Mouse (Mus musculus) G1E (cell line): ENCODE data around the gene Fgd5. TPM values are rescaled to one million over a fixed set of nuclear protein-coding genes. Genes with fewer than 3 reads are reported as not detected.
"Not testable (repeated sequence)": the region's sequence is repeated elsewhere in the genome, so short reads cannot be mapped to it uniquely, and the experiment has no call there.

Experiments used
- ATAC-seq: 2 replicates; pipeline ENCODE4 v1.8.0; 2016; ENCODE audit warnings: mild to moderate bottlenecking; ENCODE audit not compliant: insufficient number of reproducible peaks, poor library complexity, low FRiP score, severe bottlenecking; ENCODE audit errors: extremely low read depth
- DNase-seq: peaks from one replicate; pipeline ENCODE4 v3.0.0; 2012; ENCODE audit warnings: low spot score
- H3K27me3 ChIP-seq: 2 replicates; pipeline ENCODE4 v1.6.1; 2012; ENCODE audit warnings: mild to moderate bottlenecking, low read length, inconsistent platforms; ENCODE audit not compliant: insufficient read depth
- H3K36me3 ChIP-seq: replicated peaks from 2 replicates; pipeline ENCODE3; 2012; ENCODE audit warnings: mild to moderate bottlenecking, inconsistent platforms
- H3K4me1 ChIP-seq: 2 replicates; pipeline ENCODE4 v1.6.1; 2012; ENCODE audit warnings: low read depth, low read length, inconsistent platforms, mixed read lengths; ENCODE audit not compliant: insufficient read depth
- H3K4me3 ChIP-seq: 2 replicates; pipeline ENCODE4 v1.5.1; 2012; ENCODE audit warnings: low read depth, mild to moderate bottlenecking, inconsistent platforms, low read length, moderate library complexity, mixed read lengths
- H3K9me3 ChIP-seq: replicated peaks from 2 replicates; pipeline ENCODE4 v1.6.1; 2012; ENCODE audit warnings: inconsistent platforms
- CTCF ChIP-seq: IDR thresholded peaks from 2 replicates; pipeline ENCODE4 v1.5.1; 2012; ENCODE audit warnings: low read depth, low read length, inconsistent platforms, mixed read lengths
- GATA1 ChIP-seq: IDR thresholded peaks from 2 replicates; pipeline ENCODE4 v1.6.1; 2012; ENCODE audit warnings: borderline replicate concordance, low read length, inconsistent platforms, mixed read lengths
- GATA2 ChIP-seq: IDR thresholded peaks from 2 replicates; pipeline ENCODE4 v1.6.1; 2012; ENCODE audit warnings: low read depth, low read length, inconsistent platforms, borderline replicate concordance
- POLR2AphosphoS5 ChIP-seq: IDR thresholded peaks from 2 replicates; pipeline ENCODE4 v1.6.1; 2012; ENCODE audit warnings: low read depth, low read length, inconsistent platforms; ENCODE audit not compliant: insufficient replicate concordance
- TAL1 ChIP-seq: conservative IDR thresholded peaks from 2 replicates; pipeline ENCODE4 v1.6.1; 2012; ENCODE audit warnings: low read depth, low read length, inconsistent platforms, mixed read lengths
- polyA plus RNA-seq: library from polyadenylated mRNA; stranded (reverse); fragments of >175 nt; gene quantifications from 2 replicates; pipeline ENCODE4 v1.2.3, GENCODE M21; 2012
- total RNA-seq, 2 experiments: library from RNA; stranded (forward) in 1 of 2; stranded (reverse) in 1 of 2; fragments of 200-1000 nt in 1 of 2; fragments of >200 nt in 1 of 2; fragmentation: Nextera tagmentation in 1 of 2; gene quantifications; 2 replicates each; pipeline ENCODE4 v1.2.3; 2014 to 2017

Fgd5 gene
- total RNA-seq (2014; fragmentation: Nextera tagmentation) (0.68 and 5.2 TPM in 2 replicates), total RNA-seq (2017) (0.05 and 0.06 TPM in 2 replicates), polyA plus RNA-seq (0.01 TPM in 1 of 2 replicates, not detected in the other)

DNA sequence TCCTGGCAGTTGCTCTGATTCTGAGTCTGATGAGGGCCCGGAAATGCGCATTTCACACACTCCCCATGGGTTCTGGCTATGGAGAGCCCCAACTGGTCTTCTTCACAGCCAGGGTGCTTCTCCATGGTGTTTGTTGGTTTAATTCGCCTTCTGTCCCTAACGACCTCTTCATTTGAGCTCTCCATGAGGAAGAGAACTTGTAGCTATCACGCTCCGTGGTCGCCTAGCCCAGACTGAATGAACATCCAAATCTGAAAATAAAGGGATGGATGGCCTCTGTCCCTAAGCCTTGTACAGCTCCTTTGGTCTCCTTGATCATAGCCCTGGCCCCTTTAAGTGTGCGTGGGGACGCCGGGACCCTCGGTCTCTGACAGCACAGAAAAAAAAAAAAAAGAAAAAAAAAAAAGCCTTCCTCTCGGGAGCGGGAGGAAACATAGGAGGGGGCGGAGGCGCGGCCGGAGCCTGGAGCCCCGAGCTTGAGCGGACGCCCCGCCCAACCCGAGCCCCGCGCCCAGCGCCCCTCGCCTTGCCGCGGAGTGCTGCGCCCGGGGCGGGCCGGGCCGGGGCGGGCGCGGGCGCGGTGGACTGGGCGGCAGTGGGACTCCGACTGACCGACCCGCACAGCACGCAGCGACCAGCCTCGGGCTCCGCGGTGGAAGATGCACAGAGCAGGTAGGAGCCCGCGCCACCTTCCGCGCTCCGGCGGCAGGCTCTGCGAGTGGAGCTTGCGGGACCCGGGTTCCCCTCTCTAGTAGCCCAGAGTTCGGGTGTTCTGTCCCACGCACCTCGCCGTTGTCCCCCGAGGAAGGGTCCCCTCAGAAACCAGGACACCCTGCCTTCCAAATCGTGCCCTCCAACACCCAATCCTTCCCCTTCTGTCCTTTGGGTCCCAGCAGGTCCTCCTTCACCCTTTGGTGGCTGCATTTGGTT, at the start of gene Fgd5:
Gene Fgd5, plus strand, starts transcription at position 508 of the 930 bp plus-strand sequence.
- TF ChIP-seq TAL1 = no peak
- TF ChIP-seq GATA1 = no peak
- TF ChIP-seq GATA2 = no peak
- TF ChIP-seq CTCF = no peak
- no peak for TF ChIP-seq POLR2AphosphoS5
- Histone ChIP-seq H3K9me3 (no peaks in the 10 kb centered on the region), H3K4me3 (no peak within 1 kb of the TSS), H3K36me3 (no peaks in the 10 kb centered on the region), H3K27me3 (peaks cover 15% of the 10 kb centered on the region), H3K4me1 (no peaks in the 10 kb centered on the region)
- DNase-seq (no peak), ATAC-seq (no peak)

DNA sequence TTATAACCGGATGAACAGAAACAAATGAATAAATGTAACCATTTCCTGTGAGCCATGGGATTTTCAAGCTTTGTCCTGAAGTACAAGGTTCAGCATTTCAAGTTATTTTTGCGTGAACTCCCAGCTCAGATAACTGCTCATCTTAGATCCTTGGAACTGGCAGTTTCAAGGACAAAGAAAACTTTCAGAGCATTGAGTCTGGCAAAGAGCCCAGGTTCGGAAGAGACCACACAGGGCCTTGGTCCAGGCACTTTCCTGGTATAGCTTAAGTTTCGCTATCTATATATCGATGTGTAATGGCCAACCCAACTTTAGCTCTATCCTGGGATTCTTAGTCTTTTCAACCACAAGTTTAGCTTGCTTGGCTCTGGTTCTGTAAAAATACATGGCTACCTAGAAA, 47.4 kb upstream of the Fgd5 start:
- no peak for TF ChIP-seq POLR2AphosphoS5
- no peak for TF ChIP-seq CTCF
- TF ChIP-seq GATA2 = no peak
- no peak for TF ChIP-seq GATA1
- TF ChIP-seq TAL1 = no peak
- no peak for DNase-seq
- Histone ChIP-seq H3K4me3 (no peak overlapping the region), H3K4me1 (no peaks in the 10 kb centered on the region), H3K27me3 (peaks cover 12% of the 10 kb centered on the region), H3K36me3 (no peaks in the 10 kb centered on the region), H3K9me3 (no peaks in the 10 kb centered on the region)
- ATAC-seq = no peak

DNA sequence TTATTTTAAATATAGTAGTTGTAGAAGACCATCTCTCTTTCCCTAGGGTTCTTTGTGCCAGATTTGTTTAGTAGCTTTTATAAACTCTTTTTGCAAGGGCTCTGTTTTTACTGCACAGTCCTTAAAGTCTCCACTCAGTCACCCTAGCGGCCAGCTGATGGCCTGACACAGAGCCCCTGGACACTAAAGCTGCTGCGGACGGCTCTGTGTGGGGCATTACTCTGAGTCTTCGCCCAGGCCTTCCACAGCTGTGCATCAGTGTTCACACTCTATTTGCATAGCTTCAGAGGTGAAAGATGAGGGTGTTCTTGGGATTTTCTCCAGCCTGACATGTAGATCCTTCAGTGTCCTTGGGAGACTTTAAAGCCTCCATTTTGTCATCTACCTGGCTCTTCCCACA, 40.2 kb upstream of the Fgd5 start:
- DNase-seq (no peak), ATAC-seq (no peak)
- H3K9me3 ChIP-seq = no peaks in the 10 kb centered on the region
- peaks cover 23% of the 10 kb centered on the region for H3K27me3 ChIP-seq
- TF ChIP-seq GATA1 (no peak), GATA2 (no peak), TAL1 (no peak), CTCF (no peak), POLR2AphosphoS5 (no peak)
- no peaks in the 10 kb centered on the region for H3K4me1 ChIP-seq
- H3K36me3 ChIP-seq = no peaks in the 10 kb centered on the region
- H3K4me3 ChIP-seq = no peak overlapping the region

DNA sequence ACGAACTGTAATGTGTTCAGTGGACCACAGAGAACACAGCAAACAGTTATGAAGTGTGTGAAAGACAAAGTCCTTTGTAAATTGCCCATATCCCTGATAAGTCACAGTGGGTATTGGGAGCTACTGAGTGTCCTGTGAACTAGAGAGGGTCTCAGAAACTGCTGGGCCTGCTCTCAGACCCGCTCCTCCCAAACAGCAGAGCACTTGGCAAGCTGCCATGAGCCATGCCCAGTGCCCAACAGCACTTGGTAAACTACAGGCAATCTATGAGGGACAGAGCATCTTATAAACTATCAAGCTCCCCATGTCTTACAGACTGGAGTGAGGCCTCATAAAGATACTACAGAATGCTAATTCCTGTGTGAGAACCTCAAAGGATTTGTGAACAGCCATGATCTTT, 30.3 kb upstream of the Fgd5 start:
- H3K9me3 ChIP-seq = no peaks in the 10 kb centered on the region
- no peak overlapping the region for H3K4me3 ChIP-seq
- no peak for ATAC-seq
- H3K27me3 ChIP-seq = no peaks in the 10 kb centered on the region; the same call in 1 of the 2 replicates
- no peaks in the 10 kb centered on the region for H3K36me3 ChIP-seq
- no peak for DNase-seq
- H3K4me1 ChIP-seq = no peaks in the 10 kb centered on the region
- TF ChIP-seq TAL1 (no peak), CTCF (no peak), GATA2 (no peak), POLR2AphosphoS5 (no peak), GATA1 (no peak)

DNA sequence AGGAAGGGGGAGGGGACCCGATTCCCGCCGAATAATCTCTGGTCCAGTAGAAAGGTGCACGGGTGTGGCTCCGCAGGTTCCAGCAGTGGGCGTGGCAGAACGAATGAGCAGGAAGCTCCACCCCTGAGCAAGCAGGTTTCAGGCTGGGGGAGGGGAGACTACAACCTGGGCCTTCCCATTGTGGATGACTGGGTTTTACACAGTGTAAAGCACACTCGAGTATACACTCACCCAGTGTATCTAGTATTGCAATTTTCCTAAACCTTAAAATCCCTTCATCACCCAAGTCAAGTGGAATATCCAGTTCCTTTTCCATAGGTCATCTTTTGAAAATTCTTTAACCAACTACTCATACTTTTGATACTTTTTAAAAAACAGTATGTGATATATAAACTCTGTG, 20.7 kb upstream of the Fgd5 start:
- H3K27me3 ChIP-seq, H3K4me1 ChIP-seq, H3K9me3 ChIP-seq, DNase-seq, H3K4me3 ChIP-seq, ATAC-seq, H3K36me3 ChIP-seq: not testable (repeated sequence)

DNA sequence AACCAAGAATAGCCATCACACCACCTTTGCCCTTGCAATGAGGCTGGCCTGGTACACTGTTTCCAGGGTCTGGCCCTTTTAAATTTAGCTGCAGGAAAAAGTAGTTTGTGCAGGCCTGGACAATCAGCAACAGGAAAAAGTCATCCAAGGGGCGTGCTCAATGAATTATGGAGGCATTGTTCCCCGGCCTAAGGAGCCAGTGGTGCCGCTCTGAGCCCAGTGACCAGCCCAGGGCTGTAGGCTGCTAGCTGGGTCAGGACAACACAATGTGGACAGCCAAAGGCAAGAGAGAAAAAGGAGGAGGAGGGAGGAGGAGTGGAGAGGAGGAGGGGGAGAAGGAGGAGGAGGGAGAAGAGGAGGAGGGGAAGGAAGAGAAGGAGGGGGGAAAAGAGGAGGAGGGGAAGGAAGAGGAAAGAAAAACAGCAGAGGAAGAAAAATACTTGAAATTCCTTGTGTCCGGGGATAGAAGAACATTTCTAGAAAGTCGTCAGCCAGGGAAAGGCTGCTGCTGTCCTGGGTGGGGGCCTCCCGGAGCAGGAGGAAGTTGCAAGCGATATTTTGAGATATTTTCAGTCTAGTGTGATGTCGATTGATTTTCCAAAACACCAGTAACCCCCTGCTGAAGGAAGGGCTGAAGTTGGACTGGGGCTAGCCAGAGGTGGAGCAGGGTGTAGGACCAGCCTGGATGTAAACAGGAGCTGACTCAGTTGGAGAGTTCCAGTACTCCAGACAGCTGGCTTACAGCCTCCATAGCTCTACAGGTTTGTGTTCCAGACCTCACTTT, 18.5 kb upstream of the Fgd5 start:
- Histone ChIP-seq H3K9me3 (no peaks in the 10 kb centered on the region), H3K4me1 (no peaks in the 10 kb centered on the region), H3K27me3 (peaks cover 2% of the 10 kb centered on the region; the same call in 1 of the 2 replicates), H3K36me3 (no peaks in the 10 kb centered on the region), H3K4me3 (no peak overlapping the region)
- DNase-seq (no peak), ATAC-seq (no peak)
- TF ChIP-seq GATA1 = no peak
- no peak for TF ChIP-seq GATA2
- no peak for TF ChIP-seq POLR2AphosphoS5
- TF ChIP-seq TAL1 = no peak
- no peak for TF ChIP-seq CTCF
